Mouse (Mus musculus) frontal cortex, postnatal 36 days (tissue): ENCODE results near the gene A1cf.

ENCODE experiments used
- DNase-seq, 2 experiments: peaks; one replicate each; pipeline ENCODE4 v3.0.0; 2022; ENCODE audit warnings: low spot score in 2 of 2

Gene A1cf

GRCm38 (mm10) chr19:31953799-31954198 lies 85.2 kb downstream of the A1cf start:
- DNase-seq, result no peak

- DNase-seq, result no peak
Measured at GRCm38 (mm10) chr19:31954267-31954666, 85.7 kb downstream of the A1cf start.

- no peak for DNase-seq
Measured at GRCm38 (mm10) chr19:31954696-31955095, 86.1 kb downstream of the A1cf start.

DNA sequence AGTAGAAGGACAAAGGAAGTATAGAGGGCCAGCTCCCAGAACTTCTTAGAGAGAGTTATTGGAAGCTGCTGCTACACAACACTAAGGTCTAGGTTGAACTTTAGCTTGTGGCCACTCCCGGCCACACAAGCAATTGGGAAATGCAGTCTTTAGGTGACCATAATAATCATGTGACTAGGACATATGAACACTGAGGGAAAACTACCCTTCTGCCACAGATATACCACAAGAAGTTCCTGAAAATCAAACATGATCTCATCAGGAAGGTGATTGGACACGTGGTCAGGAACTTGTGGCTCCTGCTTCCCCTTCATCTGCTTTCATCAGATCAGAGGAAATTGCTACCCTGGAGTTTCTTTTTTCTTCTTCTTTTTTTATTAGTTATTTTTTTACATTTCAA lies 87.8 kb downstream of the A1cf start:
- DNase-seq, result no peak

- DNase-seq, result no peak
Measured at GRCm38 (mm10) chr19:31960434-31960833, 91.9 kb downstream of the A1cf start.

DNA sequence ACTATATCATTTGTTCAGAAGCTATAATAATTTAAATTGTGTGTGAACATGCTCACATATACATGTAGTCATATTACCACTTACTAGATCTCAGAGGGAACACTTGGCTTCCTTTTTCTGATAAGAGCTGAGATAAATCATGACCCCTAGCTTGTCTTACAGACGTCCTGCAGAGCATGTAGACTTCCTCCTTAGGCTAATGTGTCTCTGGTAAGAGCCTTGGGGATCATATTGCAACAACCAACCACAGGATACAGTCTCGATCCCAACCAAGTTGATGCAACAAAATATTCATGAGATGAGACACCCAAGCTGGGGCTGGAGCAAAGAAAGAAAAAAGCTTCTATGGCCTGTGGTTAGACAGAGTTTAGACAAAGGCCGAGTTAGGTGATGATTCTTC lies 94.6 kb downstream of the A1cf start:
- no peak for DNase-seq

DNA sequence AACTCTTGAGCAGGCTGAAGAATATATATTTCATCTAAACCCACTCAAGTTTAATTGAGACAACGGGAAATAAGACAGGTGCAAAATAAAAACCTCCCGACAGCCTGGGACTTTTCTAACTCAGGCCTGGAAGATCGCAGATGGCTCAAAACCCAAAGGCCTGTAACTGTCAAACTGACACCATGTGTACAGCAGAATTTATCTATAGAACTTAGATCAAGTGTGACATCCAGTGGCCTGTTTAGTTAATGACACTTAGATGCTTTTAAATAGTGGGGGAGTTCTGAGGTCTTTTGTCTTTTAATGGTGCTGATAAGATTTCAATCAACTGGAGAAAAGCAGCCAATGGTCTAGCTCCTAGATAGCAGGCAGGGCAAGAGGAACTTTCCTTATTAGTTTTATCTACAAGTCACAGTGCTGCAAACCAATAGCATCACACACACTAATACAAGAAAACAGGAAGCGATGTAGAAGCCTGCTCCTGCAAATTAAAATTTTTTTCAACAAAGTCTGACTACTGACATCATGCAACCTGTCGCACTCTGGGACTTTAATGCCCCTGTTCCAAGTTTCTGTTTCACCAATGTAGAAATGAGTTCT lies 99.5 kb downstream of the A1cf start:
- DNase-seq, result peak in 1 of 2 experiments; percentile 11

GRCm38 (mm10) chr19:31971405-31971804 lies 102.8 kb downstream of the A1cf start:
- DNase-seq, result no peak

DNA sequence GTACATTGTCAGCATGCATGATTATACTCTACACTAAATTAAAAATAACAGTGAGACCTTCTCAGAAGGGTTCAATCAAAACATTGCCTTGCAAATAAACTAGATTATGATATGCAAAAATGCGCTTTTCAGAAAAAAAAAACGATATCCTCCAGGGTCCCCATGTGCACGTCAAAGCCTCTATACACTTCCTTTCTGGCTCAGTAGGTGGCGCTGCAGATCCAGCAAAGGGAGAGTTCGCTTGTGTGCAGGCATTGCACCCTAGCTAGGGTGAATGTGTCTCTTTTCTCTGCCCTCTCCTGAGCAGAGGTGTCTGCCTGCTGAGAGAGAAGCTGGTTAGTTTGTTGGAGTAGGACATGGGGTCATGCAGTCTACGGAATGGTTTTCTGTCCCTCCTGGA lies 103.4 kb downstream of the A1cf start:
- DNase-seq, result peak; percentile 81 to 83

DNA sequence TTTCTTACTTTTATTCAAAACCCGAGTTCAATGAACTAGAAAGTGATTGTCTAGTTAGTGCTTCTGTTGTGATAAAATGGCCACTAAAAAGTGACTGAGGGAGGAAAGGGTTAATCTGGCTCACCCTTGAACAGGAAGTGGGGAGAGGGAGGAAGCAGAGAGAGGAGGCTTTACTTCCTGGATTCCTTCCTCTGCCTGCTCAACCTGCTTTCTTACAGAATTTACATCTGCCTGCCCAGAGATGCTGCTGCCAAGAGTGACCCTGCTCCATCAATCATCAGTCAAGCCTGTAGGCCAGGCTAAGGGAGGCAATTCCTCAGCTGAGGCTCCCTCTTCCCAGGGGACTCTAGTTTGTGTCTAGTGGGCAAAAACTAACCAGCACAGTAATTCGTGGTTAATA lies 107.3 kb downstream of the A1cf start:
- no peak for DNase-seq

GRCm38 (mm10) chr19:31991057-31991456 lies 122.5 kb downstream of the A1cf start:
- no peak for DNase-seq

- no peak for DNase-seq
Measured at GRCm38 (mm10) chr19:31996916-31997315, 128.4 kb downstream of the A1cf start.
